Mouse (Mus musculus): Measurements from ENCODE around the gene Auts2.

GRCm38 (mm10) chr5:131596591-131596990, 946.6 kb downstream of the Auts2 start:
- no peak for TF ChIP-seq CTCF (IDR thresholded peaks at IDR 0.05; ENCODE audit: low read depth, low read length)
- no peak for TF ChIP-seq POLR2A (IDR thresholded peaks at IDR 0.05; ENCODE audit: borderline replicate concordance, low read depth, low read length)

All from bone marrow macrophage, adult 2 months (primary cell).